Mouse (Mus musculus) liver, embryonic 14.5 days (tissue): ENCODE measurements at regions not wholly inside any gene's neighbourhood (a gene's known extent, or its start where the extent isn't known, plus 50 kb on each side); places are given as distances from the start of the nearest gene placed in this dataset.

Source experiments
- ATAC-seq: fragments of 200-750 bp; cut with Nextera tagmentation; 2 replicates; pipeline ENCODE4 v1.8.0; 2017; ENCODE audit warnings: moderate number of reproducible peaks, mild to moderate bottlenecking, moderate library complexity; ENCODE audit not compliant: insufficient read depth
- DNase-seq, 3 experiments: peaks; one replicate each; pipeline ENCODE4 v3.0.0-alpha.2; 2012 to 2013; ENCODE audit warnings: low read depth in 3 of 3, low spot score in 3 of 3
- H3K27ac ChIP-seq: fragments of 300-500 bp; sonication (generic); 2 replicates; pipeline ENCODE4 v1.5.1; 2014; ENCODE audit warnings: moderate library complexity, mild to moderate bottlenecking, control low read depth, inconsistent platforms
- H3K27me3 ChIP-seq: fragments of 300-500 bp; sonication (generic); 2 replicates; pipeline ENCODE4 v1.6.1; 2014; ENCODE audit warnings: mild to moderate bottlenecking, low read length, moderate library complexity; ENCODE audit not compliant: control insufficient read depth, insufficient read depth
- H3K36me3 ChIP-seq: fragments of 300-500 bp; sonication (generic); replicated peaks from 2 replicates; pipeline ENCODE4 v1.6.1; 2014; ENCODE audit warnings: low read depth; ENCODE audit not compliant: control insufficient read depth, insufficient read depth
- H3K4me1 ChIP-seq, 2 experiments: fragments of 200-500 bp in 1 of 2; fragments of 300-500 bp in 1 of 2; sonication (generic) in 1 of 2; replicated peaks; 2 replicates each; pipeline ENCODE4 v1.6.1; 2012 to 2014; ENCODE audit warnings: antibody characterized with exemption in 1 of 2, inconsistent platforms in 1 of 2, low read length in 1 of 2; ENCODE audit not compliant: control insufficient read depth in 2 of 2, insufficient read depth in 2 of 2
- H3K4me2 ChIP-seq: fragments of 300-500 bp; sonication (generic); 2 replicates; pipeline ENCODE4 v1.6.1; 2014; ENCODE audit warnings: low read depth, mild to moderate bottlenecking, control low read depth, moderate library complexity
- H3K4me3 ChIP-seq, 2 experiments: fragments of 200-500 bp in 1 of 2; fragments of 300-500 bp in 1 of 2; sonication (generic) in 1 of 2; 2 replicates each; pipeline ENCODE4 v1.5.1; 2012 to 2014; ENCODE audit warnings: low read depth in 2 of 2, low read length in 2 of 2, mild to moderate bottlenecking in 2 of 2, control low read depth in 1 of 2, inconsistent platforms in 1 of 2, moderate library complexity in 1 of 2; ENCODE audit not compliant: insufficient read depth in 1 of 2
- H3K9ac ChIP-seq: fragments of 300-500 bp; sonication (generic); replicated peaks from 2 replicates; pipeline ENCODE4 v1.6.1; 2014; ENCODE audit warnings: mild to moderate bottlenecking, control low read depth, moderate library complexity
- H3K9me3 ChIP-seq: fragments of 300-500 bp; sonication (generic); 2 replicates; pipeline ENCODE4 v1.6.1; 2016; ENCODE audit warnings: low read length, mixed read lengths; ENCODE audit not compliant: control insufficient read depth
- CTCF ChIP-seq: IDR thresholded peaks from 2 replicates; pipeline ENCODE4 v1.5.1; 2016; ENCODE audit warnings: antibody characterized with exemption, low read depth, control low read depth
- EP300 ChIP-seq: IDR thresholded peaks from 2 replicates; pipeline ENCODE4 v1.6.1; 2016; ENCODE audit warnings: antibody characterized with exemption, low read depth
- WGBS: fragments of 180-500 bp; shearing (Covaris S2); extraction: QIAGEN DNeasy Blood & Tissue Kit; methylation state at CpG from one replicate; pipeline ENCODE4 v1.1.7; 2014; ENCODE audit not compliant: insufficient replicate concordance; 5-methylcytosine and 5-hydroxymethylcytosine counted together

- Histone ChIP-seq H3K27ac (no peak overlapping the region), H3K4me2 (no peak overlapping the region), H3K36me3 (no peaks in the 10 kb centered on the region), H3K4me3 (no peak overlapping the region), H3K9me3 (no peaks in the 10 kb centered on the region), H3K4me1 (no peaks in the 10 kb centered on the region), H3K9ac (no peak overlapping the region), H3K27me3 (no peaks in the 10 kb centered on the region)
- ATAC-seq (no peak), DNase-seq (no peak)
- TF ChIP-seq CTCF, result no peak
- no peak for TF ChIP-seq EP300
Observed at GRCm38 (mm10) chr13:101878168-101878567, 110.2 kb upstream of the Pik3r1 start.

- no peak overlapping the region for H3K4me2 ChIP-seq
- WGBS, result 53% methylated on average over 8 of the region's 8 CpGs
- H3K9me3 ChIP-seq, result no peaks in the 10 kb centered on the region
- TF ChIP-seq EP300 (no peak), CTCF (no peak)
- DNase-seq, result no peak
- H3K4me3 ChIP-seq, result no peak overlapping the region
- no peak for ATAC-seq
- H3K27me3 ChIP-seq, result no peaks in the 10 kb centered on the region
- no peak overlapping the region for H3K9ac ChIP-seq
- no peaks in the 10 kb centered on the region for H3K36me3 ChIP-seq
- no peaks in the 10 kb centered on the region for H3K4me1 ChIP-seq
- H3K27ac ChIP-seq, result no peak overlapping the region
Observed at GRCm38 (mm10) chr13:101879561-101880081, 111.6 kb upstream of the Pik3r1 start.

GRCm38 (mm10) chr13:101883177-101883576 lies 115.2 kb upstream of the Pik3r1 start:
- no peaks in the 10 kb centered on the region for H3K9me3 ChIP-seq
- DNase-seq, result no peak
- no peak overlapping the region for H3K27ac ChIP-seq
- TF ChIP-seq EP300 (no peak), CTCF (no peak)
- no peak overlapping the region for H3K4me3 ChIP-seq
- H3K36me3 ChIP-seq, result no peaks in the 10 kb centered on the region
- no peak overlapping the region for H3K9ac ChIP-seq
- H3K27me3 ChIP-seq, result no peaks in the 10 kb centered on the region
- no peak overlapping the region for H3K4me2 ChIP-seq
- H3K4me1 ChIP-seq, result no peaks in the 10 kb centered on the region
- no peak for ATAC-seq

GRCm38 (mm10) chr13:101884752-101885151 lies 116.7 kb upstream of the Pik3r1 start:
- Histone ChIP-seq H3K27me3 (no peaks in the 10 kb centered on the region), H3K9ac (no peak overlapping the region), H3K36me3 (no peaks in the 10 kb centered on the region), H3K4me1 (no peaks in the 10 kb centered on the region), H3K4me3 (no peak overlapping the region), H3K9me3 (no peaks in the 10 kb centered on the region), H3K27ac (no peak overlapping the region), H3K4me2 (no peak overlapping the region)
- TF ChIP-seq EP300 (no peak), CTCF (no peak)
- DNase-seq, result no peak
- 70% methylated on average over 3 of the region's 3 CpGs for WGBS
- no peak for ATAC-seq

- TF ChIP-seq CTCF (no peak), EP300 (no peak)
- no peak overlapping the region for H3K4me3 ChIP-seq
- 57% methylated on average over 4 of the region's 4 CpGs for WGBS
- DNase-seq (no peak), ATAC-seq (no peak)
- H3K27ac ChIP-seq, result no peak overlapping the region
- no peak overlapping the region for H3K4me2 ChIP-seq
- H3K36me3 ChIP-seq, result no peaks in the 10 kb centered on the region
- H3K9me3 ChIP-seq, result no peaks in the 10 kb centered on the region
- H3K27me3 ChIP-seq, result no peaks in the 10 kb centered on the region
- H3K4me1 ChIP-seq, result no peaks in the 10 kb centered on the region
- H3K9ac ChIP-seq, result no peak overlapping the region
Observed at GRCm38 (mm10) chr13:101891473-101891872, 123.5 kb upstream of the Pik3r1 start.
